Comparison of ENCODE assay signal across 14 mouse cellular contexts in genomic region chr5:14260156-14260555, GRCm38 (mm10).
"Had no signal": no experiment of that assay in that cellular context is flagged by ENCODE, and none has a peak within 500 bp of the region (broad histone marks: within the 10 kb centered on the region; RNA-seq: fewer than 3 reads in every experiment).

No protein-coding gene starts in this region.

- DNase-seq: gastrocnemius, postnatal 14 days; gastrocnemius, postnatal 36 days; heart, adult 11 months; heart, adult 2 months; heart, postnatal 14 days; heart, postnatal 36 days; kidney, adult 11 months; kidney, adult 2 months; kidney, adult 9 months; kidney, postnatal 14 days; kidney, postnatal 36 days; layer of hippocampus, adult 9-11 months; layer of hippocampus, postnatal 36 days; left cerebral cortex, postnatal 4 days had no signal
